Comparison of ENCODE assay signal across 10 mouse cellular contexts in the genomic region with DNA sequence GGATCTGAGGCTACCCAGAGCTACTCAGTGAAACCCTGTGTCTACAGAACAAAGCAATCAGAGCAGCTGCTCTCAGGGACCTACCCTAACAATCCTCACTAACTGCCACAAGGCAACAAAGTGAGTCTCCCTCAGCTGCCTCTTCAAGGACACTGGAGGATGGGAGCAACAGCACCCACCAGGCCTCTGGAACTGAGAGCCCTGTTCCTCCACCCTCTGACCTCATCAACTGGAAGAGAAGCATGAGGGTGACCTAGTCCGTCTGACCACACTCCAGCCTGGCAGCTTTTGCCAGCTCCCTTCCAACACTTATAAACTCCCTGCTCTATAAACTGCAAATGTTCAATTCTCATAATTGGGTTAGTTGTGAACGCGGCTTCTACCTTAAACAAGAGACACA. TPM values are rescaled to one million over a fixed set of nuclear protein-coding genes. Genes with fewer than 3 reads are reported as not detected.
DNase-seq lines count a peak whose midpoint lies in the region; ATAC-seq and TF ChIP-seq lines count a peak whose summit lies in the region.
"Had no signal": no experiment of that assay in that cellular context is flagged by ENCODE, and none has a peak within 500 bp of the region (broad histone marks: within the 10 kb centered on the region; RNA-seq: fewer than 3 reads in every experiment).

No protein-coding gene starts in this region.

- H3K36me3 ChIP-seq in hindbrain, embryonic 10.5 days = no peaks in the 10 kb centered on the region
- H3K36me3 ChIP-seq in hindbrain, postnatal 0 days (ENCODE audit: insufficient read depth, low read length) = no peaks in the 10 kb centered on the region
- H3K36me3 ChIP-seq in testis, adult 2 months (ENCODE audit: control insufficient read depth, insufficient read depth, low read length) = no peaks in the 10 kb centered on the region
- H3K36me3 ChIP-seq in heart, postnatal 0 days (replicated peaks; ENCODE audit: control insufficient read depth, insufficient read depth, low read length) = no peaks in the 10 kb centered on the region
- H3K36me3 ChIP-seq: embryonic facial prominence, embryonic 10.5 days had no signal

- WGBS in hindbrain, embryonic 10.5 days = 81% methylated on average over 3 of the region's 3 CpGs
- 79% methylated on average over 3 of the region's 3 CpGs for WGBS in hindbrain, postnatal 0 days
- 69% methylated on average over 3 of the region's 3 CpGs for WGBS in heart, postnatal 0 days

- no peak for TF ChIP-seq EP300 in heart, postnatal 0 days (IDR thresholded peaks at IDR 0.05; ENCODE audit: low read depth)

- no peak for TF ChIP-seq CTCF in hindbrain, postnatal 0 days (IDR thresholded peaks at IDR 0.05; ENCODE audit: low read depth)
- TF ChIP-seq CTCF in testis, adult 2 months (IDR thresholded peaks at IDR 0.05; ENCODE audit: control insufficient read depth, insufficient read depth, insufficient replicate concordance, low read depth, low read length) = no peak
- TF ChIP-seq CTCF in heart, postnatal 0 days (IDR thresholded peaks at IDR 0.05; ENCODE audit: low read depth) = no peak

- no peak for ATAC-seq in hindbrain, postnatal 0 days
- peak; percentile 57; the same call in 1 of the 2 replicates for ATAC-seq in heart, postnatal 0 days (ENCODE audit: insufficient read depth, low read depth)
- no peak for ATAC-seq in megakaryocyte, adult 5-6 weeks (ENCODE audit: poor library complexity, severe bottlenecking)

- no peaks in the 10 kb centered on the region for H3K9me3 ChIP-seq in hindbrain, embryonic 10.5 days
- no peaks in the 10 kb centered on the region for H3K9me3 ChIP-seq in hindbrain, postnatal 0 days (ENCODE audit: low read length)
- no peaks in the 10 kb centered on the region for H3K9me3 ChIP-seq in heart, postnatal 0 days (replicated peaks; ENCODE audit: control insufficient read depth, low read length)
- H3K9me3 ChIP-seq: embryonic facial prominence, embryonic 10.5 days had no signal

- no peak overlapping the region for H3K4me2 ChIP-seq in hindbrain, postnatal 0 days (ENCODE audit: low read depth, low read length)
- no peak overlapping the region for H3K4me2 ChIP-seq in heart, postnatal 0 days (ENCODE audit: low read depth, low read length)

- peaks cover 18% of the 10 kb centered on the region for H3K4me1 ChIP-seq in hindbrain, embryonic 10.5 days (replicated peaks)
- peaks cover 5% of the 10 kb centered on the region; the same call in 1 of the 2 replicates for H3K4me1 ChIP-seq in hindbrain, postnatal 0 days (ENCODE audit: insufficient read depth, low read length)
- peaks cover 7% of the 10 kb centered on the region for H3K4me1 ChIP-seq in testis, adult 2 months (ENCODE audit: control insufficient read depth, insufficient read depth, low read length)
- peaks cover 53% of the 10 kb centered on the region for H3K4me1 ChIP-seq in heart, postnatal 0 days (ENCODE audit: control insufficient read depth, insufficient read depth)

- H3K9ac ChIP-seq in hindbrain, postnatal 0 days (replicated peaks; ENCODE audit: low read length) = no peak overlapping the region
- no peak overlapping the region; the same call in 1 of the 2 replicates for H3K9ac ChIP-seq in heart, postnatal 0 days (replicated peaks; ENCODE audit: low read depth, low read length)

- no peak overlapping the region for H3K4me3 ChIP-seq in hindbrain, embryonic 10.5 days
- no peak overlapping the region for H3K4me3 ChIP-seq in hindbrain, postnatal 0 days (ENCODE audit: low read length)
- no peak overlapping the region for H3K4me3 ChIP-seq in testis, adult 2 months (ENCODE audit: control insufficient read depth, low read depth, low read length)
- H3K4me3 ChIP-seq in heart, postnatal 0 days (ENCODE audit: low read depth, low read length) = no peak overlapping the region
- H3K4me3 ChIP-seq: embryonic facial prominence, embryonic 10.5 days had no signal

- no peak for DNase-seq in hindbrain, embryonic 10.5 days (ENCODE audit: low spot score)
- no peak for DNase-seq in hindbrain, postnatal 0 days (ENCODE audit: low spot score)
- no peak for DNase-seq in testis, postnatal 14 days (ENCODE audit: low spot score)
- DNase-seq in heart, postnatal 0 days (ENCODE audit: low spot score) = no peak
- DNase-seq in right cerebral cortex, postnatal 14 days = no peak
- DNase-seq in urinary bladder, postnatal 36 days (ENCODE audit: low spot score in 2 of 2) = no peak
- DNase-seq: midbrain, embryonic 14.5 days had no signal

- TF ChIP-seq POLR2A in testis, adult 2 months (IDR thresholded peaks at IDR 0.05; ENCODE audit: control insufficient read depth, low read depth, low read length) = no peak

- peak overlapping the region; percentile 23; the same call in 1 of the 2 replicates for H3K27ac ChIP-seq in hindbrain, embryonic 10.5 days
- H3K27ac ChIP-seq in hindbrain, postnatal 0 days = no peak overlapping the region
- H3K27ac ChIP-seq in testis, adult 2 months (ENCODE audit: control insufficient read depth, insufficient read depth, low read depth, low read length) = peak overlapping the region; percentile 57
- peak overlapping the region; percentile 80 for H3K27ac ChIP-seq in heart, postnatal 0 days (ENCODE audit: low read depth)
- H3K27ac ChIP-seq: embryonic facial prominence, embryonic 10.5 days had no signal

- H3K27me3 ChIP-seq in hindbrain, embryonic 10.5 days (ENCODE audit: insufficient read depth, poor library complexity, severe bottlenecking) = no peaks in the 10 kb centered on the region
- H3K27me3 ChIP-seq in hindbrain, postnatal 0 days (ENCODE audit: insufficient read depth, low read length) = no peaks in the 10 kb centered on the region
- H3K27me3 ChIP-seq in testis, adult 2 months (ENCODE audit: control insufficient read depth, insufficient read depth, low read length) = no peaks in the 10 kb centered on the region
- H3K27me3 ChIP-seq in heart, postnatal 0 days (ENCODE audit: control insufficient read depth, insufficient read depth, low read length) = no peaks in the 10 kb centered on the region

RNA-seq across cellular contexts. Expression of gene Pacsin2, which starts 10.5 kb away (rescaled TPM):
- polyA plus RNA-seq in hindbrain, embryonic 10.5 days (2016; fragmentation: Nextera tagmentation; extraction: Ambion mirVana) = 53.3 and 57.7 TPM in 2 replicates
- 18.7 and 19.5 TPM in 2 replicates for total RNA-seq in hindbrain, postnatal 0 days (2014; rRNA removed)
- 19.3 and 20.0 TPM in 2 replicates for polyA plus RNA-seq in hindbrain, postnatal 0 days (2015; fragmentation: Nextera tagmentation; extraction: Ambion mirVana)
- 103 and 108 TPM in 2 replicates for polyA plus RNA-seq in testis, adult 2 months (2012; rRNA removed)
- total RNA-seq in heart, postnatal 0 days (2014; rRNA removed; ENCODE audit: low replicate concordance) = 65.0 and 78.0 TPM in 2 replicates
- 53.0 and 63.3 TPM in 2 replicates for polyA plus RNA-seq in heart, postnatal 0 days (2015; fragmentation: Nextera tagmentation; extraction: Ambion mirVana)
- total RNA-seq in megakaryocyte, adult 5-6 weeks (2015) = 71.9 and 75.0 TPM in 2 replicates
- total RNA-seq in megakaryocyte, adult 5-6 weeks (2017) = 112 and 115 TPM in 2 replicates

RNA-seq across cellular contexts. Expression of gene Ttll1, which starts 56.8 kb away (rescaled TPM):
- polyA plus RNA-seq in hindbrain, embryonic 10.5 days (2016; fragmentation: Nextera tagmentation; extraction: Ambion mirVana) = 38.0 and 50.4 TPM in 2 replicates
- total RNA-seq in hindbrain, postnatal 0 days (2014; rRNA removed) = 36.2 and 39.2 TPM in 2 replicates
- polyA plus RNA-seq in hindbrain, postnatal 0 days (2015; fragmentation: Nextera tagmentation; extraction: Ambion mirVana) = 91.9 and 104 TPM in 2 replicates
- 25.2 and 28.8 TPM in 2 replicates for polyA plus RNA-seq in testis, adult 2 months (2012; rRNA removed)
- 5.8 and 10.7 TPM in 2 replicates for total RNA-seq in heart, postnatal 0 days (2014; rRNA removed; ENCODE audit: low replicate concordance)
- polyA plus RNA-seq in heart, postnatal 0 days (2015; fragmentation: Nextera tagmentation; extraction: Ambion mirVana) = 23.2 and 25.7 TPM in 2 replicates
- 3.6 and 3.8 TPM in 2 replicates for total RNA-seq in megakaryocyte, adult 5-6 weeks (2015)
- total RNA-seq in megakaryocyte, adult 5-6 weeks (2017) = 3.2 and 4.4 TPM in 2 replicates
